ENCODE assay signal across 12 mouse cellular contexts in the genomic region with DNA sequence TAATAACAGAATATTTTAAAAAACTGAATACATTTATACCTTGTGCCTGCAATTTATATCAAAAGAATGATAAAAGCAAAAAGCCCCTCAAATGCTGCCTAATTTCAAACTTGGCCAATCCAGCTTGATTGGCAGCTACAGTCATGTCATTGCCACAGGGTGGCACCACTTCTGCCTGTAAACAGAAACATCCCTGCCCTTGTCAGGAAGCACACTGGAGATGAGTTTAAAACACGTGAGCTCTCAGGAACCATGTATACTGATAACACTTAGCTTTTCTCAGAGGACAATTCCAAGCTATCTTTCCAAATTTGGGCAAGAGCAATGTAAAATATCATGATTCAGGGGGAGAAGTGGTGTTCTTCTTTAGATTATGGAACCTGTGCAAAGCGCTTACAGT.
A peak's percentile ranks its signal among the peaks of the same experiment; 100 is the strongest.
DNase-seq lines count a peak whose midpoint lies in the region; ATAC-seq and TF ChIP-seq lines count a peak whose summit lies in the region.
"Had no signal": no experiment of that assay in that cellular context is flagged by ENCODE, and none has a peak within 500 bp of the region (broad histone marks: within the 10 kb centered on the region; RNA-seq: fewer than 3 reads in every experiment).

No protein-coding gene starts in this region.

- H3K27me3 ChIP-seq in lung, embryonic 14.5 days (ENCODE audit: insufficient read depth, low read length) = no peaks in the 10 kb centered on the region
- no peaks in the 10 kb centered on the region for H3K27me3 ChIP-seq in midbrain, postnatal 0 days (ENCODE audit: insufficient read depth, low read length)
- H3K27me3 ChIP-seq: embryonic facial prominence, embryonic 12.5 days; limb, embryonic 13.5 days; neural tube, embryonic 15.5 days had no signal

- intact Hi-C loops in gastrocnemius, adult 2 months (cut with DNase I) = loop anchor here (1.0 to 5.0 kb wide), 3 partner anchors 76 to 208 kb away; no protein-coding TSS in a partner anchor

- peak overlapping the region; percentile 85; the same call in 1 of the 2 replicates for H3K27ac ChIP-seq in gastrocnemius, adult 2 months
- no peak overlapping the region for H3K27ac ChIP-seq in lung, embryonic 14.5 days (ENCODE audit: low read depth)
- no peak overlapping the region for H3K27ac ChIP-seq in midbrain, postnatal 0 days (ENCODE audit: low read depth, low read length)
- H3K27ac ChIP-seq: embryonic facial prominence, embryonic 12.5 days; limb, embryonic 13.5 days; neural tube, embryonic 15.5 days had no signal

- no peak for TF ChIP-seq POLR2A in lung, adult 2 months (IDR thresholded peaks at IDR 0.05; ENCODE audit: borderline replicate concordance, extremely low read depth, low read depth, low read length)

- H3K9ac ChIP-seq in lung, embryonic 14.5 days = no peak overlapping the region
- no peak overlapping the region for H3K9ac ChIP-seq in midbrain, postnatal 0 days (replicated peaks; ENCODE audit: low read length, poor library complexity, severe bottlenecking)
- H3K9ac ChIP-seq: embryonic facial prominence, embryonic 12.5 days; limb, embryonic 13.5 days; neural tube, embryonic 15.5 days had no signal

- peak; percentile 42 for DNase-seq in gastrocnemius, adult 2 months
- no peak for DNase-seq in gastrocnemius, postnatal 25 days
- no peak for DNase-seq in lung, embryonic 14.5 days
- no peak for DNase-seq in lung, adult 2 months
- DNase-seq in Muller cell, postnatal 12 days (ENCODE audit: inconsistent ontology term) = peak; percentile 10
- peak; percentile 53 for DNase-seq in midbrain, postnatal 0 days (ENCODE audit: low spot score)
- no peak for DNase-seq in ovary, postnatal 14 days (ENCODE audit: low spot score)
- DNase-seq in urinary bladder, postnatal 36 days (ENCODE audit: low spot score in 2 of 2) = no peak
- DNase-seq: thymus, postnatal 25 days had no signal

- H3K4me3 ChIP-seq in gastrocnemius, adult 2 months = no peak overlapping the region
- no peak overlapping the region for H3K4me3 ChIP-seq in lung, embryonic 14.5 days (ENCODE audit: low read depth, low read length)
- no peak overlapping the region for H3K4me3 ChIP-seq in lung, adult 2 months (replicated peaks; ENCODE audit: extremely low read depth, low read depth, low read length)
- no peak overlapping the region for H3K4me3 ChIP-seq in midbrain, postnatal 0 days (ENCODE audit: low read depth, low read length)
- H3K4me3 ChIP-seq: embryonic facial prominence, embryonic 12.5 days; limb, embryonic 13.5 days; neural tube, embryonic 15.5 days had no signal

- no peak overlapping the region for H3K4me2 ChIP-seq in lung, embryonic 14.5 days
- no peak overlapping the region for H3K4me2 ChIP-seq in midbrain, postnatal 0 days (ENCODE audit: low read depth, low read length, poor library complexity, severe bottlenecking)
- H3K4me2 ChIP-seq: embryonic facial prominence, embryonic 12.5 days; limb, embryonic 13.5 days; neural tube, embryonic 15.5 days had no signal

- no peaks in the 10 kb centered on the region for H3K36me3 ChIP-seq in lung, embryonic 14.5 days (ENCODE audit: insufficient read depth)
- H3K36me3 ChIP-seq in midbrain, postnatal 0 days (ENCODE audit: insufficient read depth, low read length) = no peaks in the 10 kb centered on the region
- H3K36me3 ChIP-seq: embryonic facial prominence, embryonic 12.5 days; limb, embryonic 13.5 days; neural tube, embryonic 15.5 days had no signal

- TF ChIP-seq CTCF in gastrocnemius, adult 2 months (IDR thresholded peaks at IDR 0.05) = peak; percentile 69
- peak; percentile 42 for TF ChIP-seq CTCF in lung, embryonic 14.5 days (IDR thresholded peaks at IDR 0.05; ENCODE audit: low read depth)
- TF ChIP-seq CTCF in lung, adult 2 months (IDR thresholded peaks at IDR 0.05; ENCODE audit: insufficient read depth, low read length) = no peak
- peak; percentile 70 for TF ChIP-seq CTCF in midbrain, postnatal 0 days (IDR thresholded peaks at IDR 0.05)

- ATAC-seq in lung, embryonic 14.5 days (ENCODE audit: insufficient read depth) = no peak
- ATAC-seq in midbrain, postnatal 0 days (ENCODE audit: low FRiP score) = no peak

- no peaks in the 10 kb centered on the region for H3K4me1 ChIP-seq in lung, embryonic 14.5 days (ENCODE audit: insufficient read depth)
- H3K4me1 ChIP-seq in lung, adult 2 months (ENCODE audit: control insufficient read depth, insufficient read depth, low read length) = no peaks in the 10 kb centered on the region
- H3K4me1 ChIP-seq in midbrain, postnatal 0 days (ENCODE audit: insufficient read depth, low read length) = no peaks in the 10 kb centered on the region
- H3K4me1 ChIP-seq: embryonic facial prominence, embryonic 12.5 days; limb, embryonic 13.5 days; neural tube, embryonic 15.5 days had no signal

- no peaks in the 10 kb centered on the region for H3K9me3 ChIP-seq in lung, embryonic 14.5 days (ENCODE audit: low read depth, low read length)
- H3K9me3 ChIP-seq in midbrain, postnatal 0 days (ENCODE audit: low read length) = no peaks in the 10 kb centered on the region
- H3K9me3 ChIP-seq: embryonic facial prominence, embryonic 12.5 days; limb, embryonic 13.5 days; neural tube, embryonic 15.5 days had no signal

- WGBS in lung, embryonic 14.5 days = 54% methylated on average over 2 of the region's 2 CpGs
- WGBS in lung, adult 2 months = 53% methylated on average over 2 of the region's 2 CpGs
- 56% methylated on average over 2 of the region's 2 CpGs for WGBS in midbrain, postnatal 0 days

Comparison
In these comparisons a context has a peak if more than half of its experiments do, and no peak if none do; other contexts are left out.
1. DNase-seq: peak in gastrocnemius, adult 2 months (single experiment), Muller cell, postnatal 12 days (single experiment) and midbrain, postnatal 0 days (single experiment); none in gastrocnemius, postnatal 25 days (single experiment), lung, embryonic 14.5 days (single experiment), lung, adult 2 months (single experiment), ovary, postnatal 14 days (single experiment) and urinary bladder, postnatal 36 days (0 of 2).